Mouse (Mus musculus) CH12.LX (cell line): ENCODE measurements at regions not wholly inside any gene's neighbourhood (a gene's known extent, or its start where the extent isn't known, plus 50 kb on each side); places are given as distances from the start of the nearest gene placed in this dataset.

ENCODE experiments used
- DNase-seq: peaks from one replicate; pipeline ENCODE4 v3.0.0-alpha.2; 2013; ENCODE audit errors: extremely low read depth
- H3K27ac ChIP-seq: 2 replicates; pipeline ENCODE4 v1.5.1; 2012; ENCODE audit warnings: low read depth, mild to moderate bottlenecking, control low read depth, moderate library complexity; ENCODE audit not compliant: insufficient read depth
- H3K27me3 ChIP-seq: replicated peaks from 2 replicates; pipeline ENCODE3; 2012; ENCODE audit warnings: inconsistent platforms
- H3K36me3 ChIP-seq, 2 experiments: replicated peaks in 1 of 2; 2 replicates each; pipeline versions ENCODE3 to v1.6.1; 2012; ENCODE audit warnings: inconsistent platforms in 1 of 2, low read length in 1 of 2, mild to moderate bottlenecking in 1 of 2, mixed read lengths in 1 of 2, moderate library complexity in 1 of 2; ENCODE audit not compliant: control insufficient read depth in 1 of 2, insufficient read depth in 1 of 2
- H3K4me1 ChIP-seq, 2 experiments: 2 replicates each; pipeline ENCODE4 v1.6.1; 2012; ENCODE audit warnings: inconsistent platforms in 1 of 2, moderate library complexity in 1 of 2; ENCODE audit not compliant: insufficient read depth in 2 of 2, control insufficient read depth in 1 of 2
- H3K4me2 ChIP-seq: 2 replicates; pipeline ENCODE4 v1.6.1; 2012; ENCODE audit warnings: low read depth, mild to moderate bottlenecking, control low read depth; ENCODE audit not compliant: poor library complexity, insufficient read depth, severe bottlenecking
- H3K4me3 ChIP-seq, 3 experiments: fragments of 150-350 bp in 1 of 3; sonication (generic) in 1 of 3; replicated peaks in 1 of 3; 2 replicates each; pipeline versions ENCODE3 to v1.5.1; 2011 to 2012; ENCODE audit warnings: low read depth in 2 of 3, low read length in 2 of 3, mild to moderate bottlenecking in 2 of 3, moderate library complexity in 2 of 3, control low read depth in 1 of 3, improper control_type of control experiment in 1 of 3, inconsistent platforms in 1 of 3, mixed read lengths in 1 of 3; ENCODE audit not compliant: poor library complexity in 1 of 3
- H3K79me2 ChIP-seq: replicated peaks from 2 replicates; pipeline ENCODE4 v1.6.1; 2012; ENCODE audit warnings: mild to moderate bottlenecking, moderate library complexity; ENCODE audit not compliant: control insufficient read depth, poor library complexity, insufficient read depth, severe bottlenecking; ENCODE audit errors: extremely low read depth
- H3K9ac ChIP-seq: 2 replicates; pipeline ENCODE4 v1.6.1; 2012; ENCODE audit warnings: low read depth, mild to moderate bottlenecking, control low read depth, moderate library complexity; ENCODE audit not compliant: insufficient read depth
- H3K9me3 ChIP-seq: replicated peaks from 2 replicates; pipeline ENCODE3; 2012; ENCODE audit warnings: low read length, inconsistent platforms, mixed read lengths
- BHLHE40 ChIP-seq: IDR thresholded peaks from 2 replicates; pipeline ENCODE4 v1.6.1; 2011; ENCODE audit warnings: mild to moderate bottlenecking, low read depth, low read length, improper control_type of control experiment
- CHD1 ChIP-seq: IDR thresholded peaks from 2 replicates; pipeline ENCODE4 v1.6.1; 2012; ENCODE audit warnings: low read depth, low read length, improper control_type of control experiment, inconsistent platforms
- CHD2 ChIP-seq: IDR thresholded peaks from 2 replicates; pipeline ENCODE4 v1.6.1; 2011; ENCODE audit warnings: low read length, improper control_type of control experiment
- CTCF ChIP-seq, 2 experiments: IDR thresholded peaks in 1 of 2; conservative IDR thresholded peaks in 1 of 2; 2 replicates each; pipeline ENCODE4 v1.5.1; 2011 to 2012; ENCODE audit warnings: low read depth in 2 of 2, low read length in 2 of 2, improper control_type of control experiment in 1 of 2, inconsistent platforms in 1 of 2, mild to moderate bottlenecking in 1 of 2, moderate library complexity in 1 of 2
- ELF1 ChIP-seq: IDR thresholded peaks from 2 replicates; pipeline ENCODE4 v1.6.1; 2014; ENCODE audit warnings: low read depth, mild to moderate bottlenecking, inconsistent platforms, low read length, improper control_type of control experiment
- EP300 ChIP-seq: IDR thresholded peaks from 2 replicates; pipeline ENCODE4 v1.6.1; 2011; ENCODE audit warnings: low read length, improper control_type of control experiment
- ETS1 ChIP-seq: conservative IDR thresholded peaks from 2 replicates; pipeline ENCODE4 v1.6.1; 2012; ENCODE audit warnings: low read depth, mild to moderate bottlenecking, inconsistent platforms, low read length, improper control_type of control experiment, moderate library complexity
- HCFC1 ChIP-seq: IDR thresholded peaks from 2 replicates; pipeline ENCODE4 v1.6.1; 2012; ENCODE audit warnings: low read depth, mild to moderate bottlenecking, inconsistent platforms, low read length, improper control_type of control experiment
- JUND ChIP-seq: conservative IDR thresholded peaks from 2 replicates; pipeline ENCODE4 v1.6.1; 2011; ENCODE audit warnings: low read depth, low read length, improper control_type of control experiment
- MAFK ChIP-seq: IDR thresholded peaks from 2 replicates; pipeline ENCODE4 v1.6.1; 2011; ENCODE audit warnings: low read length, improper control_type of control experiment; ENCODE audit not compliant: insufficient replicate concordance
- MAZ ChIP-seq: IDR thresholded peaks from 2 replicates; pipeline ENCODE4 v1.6.1; 2012; ENCODE audit warnings: low read depth, mild to moderate bottlenecking, inconsistent platforms, low read length, improper control_type of control experiment, moderate library complexity
- NELFE ChIP-seq: IDR thresholded peaks from 2 replicates; pipeline ENCODE4 v1.6.1; 2011; ENCODE audit warnings: low read depth, low read length, improper control_type of control experiment
- NRF1 ChIP-seq: IDR thresholded peaks from 2 replicates; pipeline ENCODE4 v1.6.1; 2014; ENCODE audit warnings: low read depth, mild to moderate bottlenecking, inconsistent platforms, low read length, improper control_type of control experiment, moderate library complexity
- POLR2A ChIP-seq: IDR thresholded peaks from 2 replicates; pipeline ENCODE4 v1.6.1; 2011; ENCODE audit warnings: low read depth, mild to moderate bottlenecking, improper control_type of control experiment, low read length
- POLR2AphosphoS2 ChIP-seq: IDR thresholded peaks from 2 replicates; pipeline ENCODE4 v1.6.1; 2011; ENCODE audit warnings: low read depth, low read length, improper control_type of control experiment
- RAD21 ChIP-seq: IDR thresholded peaks from 2 replicates; pipeline ENCODE4 v1.6.1; 2011; ENCODE audit warnings: low read depth, mild to moderate bottlenecking, low read length, improper control_type of control experiment, moderate library complexity
- RCOR1 ChIP-seq: conservative IDR thresholded peaks from 2 replicates; pipeline ENCODE4 v1.6.1; 2012; ENCODE audit warnings: low read depth, mild to moderate bottlenecking, inconsistent platforms, low read length, improper control_type of control experiment
- SIN3A ChIP-seq: IDR thresholded peaks from 2 replicates; pipeline ENCODE4 v1.6.1; 2012; ENCODE audit warnings: low read length, improper control_type of control experiment, inconsistent platforms
- SMC3 ChIP-seq: IDR thresholded peaks from 2 replicates; pipeline ENCODE4 v1.6.1; 2011; ENCODE audit warnings: low read depth, low read length, improper control_type of control experiment
- TCF12 ChIP-seq: IDR thresholded peaks from 2 replicates; pipeline ENCODE4 v1.6.1; 2014; ENCODE audit warnings: low read depth, mild to moderate bottlenecking, inconsistent platforms, low read length, improper control_type of control experiment
- UBTF ChIP-seq: IDR thresholded peaks from 2 replicates; pipeline ENCODE4 v1.6.1; 2012; ENCODE audit warnings: low read depth, mild to moderate bottlenecking, inconsistent platforms, low read length, improper control_type of control experiment, moderate library complexity
- ZMIZ1 ChIP-seq: IDR thresholded peaks from 2 replicates; pipeline ENCODE4 v1.6.1; 2012; ENCODE audit warnings: low read depth, mild to moderate bottlenecking, inconsistent platforms, low read length, improper control_type of control experiment
- ZNF384 ChIP-seq: IDR thresholded peaks from 2 replicates; pipeline ENCODE4 v1.6.1; 2012; ENCODE audit warnings: low read depth, low read length, improper control_type of control experiment, inconsistent platforms
- dilution Hi-C: fragments of 300-500 bp; cut with MboI; formaldehyde crosslinking; loops from 2 replicates; pipeline ENCODE4 v1.14.3; 2020; ENCODE audit warnings: low sequenced_read_pairs; ENCODE audit not compliant: extremely low pct_unique_long_range_greater_than_20kb, extremely low pct_ligation_motif_present
- in situ Hi-C: fragments of 300-500 bp; cut with MboI; formaldehyde crosslinking; loops from 3 replicates; pipeline ENCODE4 v1.14.3; 2019; ENCODE audit warnings: low sequenced_read_pairs, low pct_ligation_motif_present, low pct_unique_long_range_greater_than_20kb, mixed read lengths

- dilution Hi-C loops: no loop called here
- no peaks in the 10 kb centered on the region for H3K9me3 ChIP-seq
- no peaks in the 10 kb centered on the region for H3K79me2 ChIP-seq
- H3K27ac ChIP-seq: no peak overlapping the region
- H3K4me1 ChIP-seq: peaks cover 0 to 5% of the 10 kb centered on the region in 2 experiments; a peak in 1 of 4 replicates
- no peak overlapping the region for H3K4me2 ChIP-seq
- DNase-seq: no peak
- H3K9ac ChIP-seq: no peak overlapping the region
- no peaks in the 10 kb centered on the region for H3K36me3 ChIP-seq
- no peak overlapping the region for H3K4me3 ChIP-seq
- in situ Hi-C loops: no loop called here
- no peak for TF ChIP-seq NELFE
- no peak for TF ChIP-seq POLR2A
- no peak for TF ChIP-seq ETS1
- no peak for TF ChIP-seq HCFC1
- TF ChIP-seq CHD2: no peak
- TF ChIP-seq MAFK: no peak
- no peak for TF ChIP-seq RAD21
- no peaks in the 10 kb centered on the region for H3K27me3 ChIP-seq
These were observed 78.9 kb upstream of the Cxadr start for GRCm38 (mm10) chr16:78222377-78222776.

DNA sequence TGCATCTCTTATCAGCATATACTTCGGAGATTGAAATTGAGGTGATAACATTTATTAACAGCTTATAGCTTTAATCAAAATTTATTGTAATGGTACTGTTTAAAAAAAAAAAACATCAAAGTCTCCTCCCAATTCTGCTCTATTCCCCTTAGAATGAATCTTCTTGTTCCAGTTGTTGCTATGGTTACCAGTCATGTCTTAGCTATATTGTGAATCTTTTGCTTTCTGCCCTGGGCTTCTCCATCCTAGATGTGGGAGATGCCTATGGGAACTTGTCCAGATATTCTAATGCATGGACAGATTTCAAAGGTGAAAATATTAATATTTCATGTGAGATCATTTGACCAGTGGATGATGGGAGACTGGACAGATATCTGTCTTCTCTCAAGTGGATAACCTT, 79.5 kb upstream of the Cxadr start:
- in situ Hi-C loops: no loop called here
- H3K4me3 ChIP-seq: no peak overlapping the region
- no peak for TF ChIP-seq CTCF (conservative IDR thresholded peaks at IDR 0.05 in 1 of 2, IDR thresholded peaks at IDR 0.05 in 1 of 2; ENCODE audit: low read depth in 2 of 2, low read length in 2 of 2)
- TF ChIP-seq RCOR1: no peak
- no peak for TF ChIP-seq RAD21
- no peak for TF ChIP-seq ELF1
- TF ChIP-seq HCFC1: no peak
- no peak for TF ChIP-seq NRF1
- TF ChIP-seq ZMIZ1: no peak
- no peak for TF ChIP-seq TCF12
- no peak for TF ChIP-seq JUND
- no peak for TF ChIP-seq CHD1
- TF ChIP-seq POLR2AphosphoS2: no peak
- TF ChIP-seq BHLHE40: no peak
- no peak for TF ChIP-seq MAZ
- TF ChIP-seq UBTF: no peak
- no peak for TF ChIP-seq SMC3
- no peak for TF ChIP-seq CHD2
- TF ChIP-seq NELFE: no peak
- TF ChIP-seq ZNF384: no peak
- no peak for TF ChIP-seq SIN3A
- no peak for TF ChIP-seq EP300
- no peak overlapping the region for H3K9ac ChIP-seq
- no peaks in the 10 kb centered on the region for H3K9me3 ChIP-seq
- no peak for DNase-seq
- no peak overlapping the region for H3K27ac ChIP-seq
- no peak overlapping the region for H3K4me2 ChIP-seq
- dilution Hi-C loops: no loop called here
- H3K4me1 ChIP-seq: peaks cover 0 to 10% of the 10 kb centered on the region in 2 experiments; a peak in 2 of 4 replicates
- no peaks in the 10 kb centered on the region for H3K79me2 ChIP-seq
- H3K36me3 ChIP-seq: no peaks in the 10 kb centered on the region
- H3K27me3 ChIP-seq: no peaks in the 10 kb centered on the region
